Mouse (Mus musculus): ENCODE data around the gene 4933427D14Rik. TPM values are rescaled to one million over a fixed set of nuclear protein-coding genes. Genes with fewer than 3 reads are reported as not detected.

Gene 4933427D14Rik
- polyA plus RNA-seq (2015; fragmentation: Nextera tagmentation; extraction: Ambion mirVana) = 7.5 and 9.2 TPM in 2 replicates

- peaks cover 15% of the 10 kb centered on the region for H3K4me1 ChIP-seq (ENCODE audit: control insufficient read depth, insufficient read depth, low read length)
- no peaks in the 10 kb centered on the region for H3K9me3 ChIP-seq (replicated peaks; ENCODE audit: control insufficient read depth, low read length)
- peak; percentile 97 for ATAC-seq (replicated peaks; ENCODE audit: extremely low read depth, insufficient read depth, low FRiP score)
- peak within 1 kb of the TSS; percentile 96 for H3K4me3 ChIP-seq (ENCODE audit: low read length)
- no peaks in the 10 kb centered on the region for H3K27me3 ChIP-seq (ENCODE audit: control insufficient read depth, insufficient read depth, low read length)
- H3K36me3 ChIP-seq (ENCODE audit: control insufficient read depth, insufficient read depth) = peaks cover 16% of the 10 kb centered on the region
- peak within 1 kb of the TSS; percentile 84 for H3K4me2 ChIP-seq (ENCODE audit: low read depth, low read length)
- H3K27ac ChIP-seq (ENCODE audit: low read length) = peak within 1 kb of the TSS; percentile 69
- WGBS = under 1% methylated on average over 42 of the region's 42 CpGs
- H3K9ac ChIP-seq (ENCODE audit: low read length) = peak within 1 kb of the TSS; percentile 93
Observed at GRCm38 (mm10) chr11:72207204-72207833, at the start of gene 4933427D14Rik, which contains the start of gene Txndc17. TSS of gene 4933427D14Rik (minus strand) at chr11:72207459. TSS of gene Txndc17 (plus strand) at chr11:72207547.

- Histone ChIP-seq H3K27ac (ENCODE audit: low read length) (no peak overlapping the region), H3K36me3 (ENCODE audit: control insufficient read depth, insufficient read depth) (no peaks in the 10 kb centered on the region), H3K27me3 (ENCODE audit: control insufficient read depth, insufficient read depth, low read length) (no peaks in the 10 kb centered on the region), H3K9ac (ENCODE audit: low read length) (no peak overlapping the region), H3K9me3 (replicated peaks; ENCODE audit: control insufficient read depth, low read length) (no peaks in the 10 kb centered on the region), H3K4me3 (ENCODE audit: low read length) (no peak overlapping the region), H3K4me2 (ENCODE audit: low read depth, low read length) (no peak overlapping the region), H3K4me1 (ENCODE audit: control insufficient read depth, insufficient read depth, low read length) (no peaks in the 10 kb centered on the region)
- ATAC-seq (replicated peaks; ENCODE audit: extremely low read depth, insufficient read depth, low FRiP score) = no peak
- 65% methylated on average over 2 of the region's 2 CpGs for WGBS
Observed at GRCm38 (mm10) chr11:72256441-72256840, 49.2 kb upstream of the 4933427D14Rik start.

- ATAC-seq (replicated peaks; ENCODE audit: extremely low read depth, insufficient read depth, low FRiP score) = no peak
- Histone ChIP-seq H3K27ac (ENCODE audit: low read length) (no peak overlapping the region), H3K4me3 (ENCODE audit: low read length) (no peak overlapping the region), H3K27me3 (ENCODE audit: control insufficient read depth, insufficient read depth, low read length) (no peaks in the 10 kb centered on the region), H3K36me3 (ENCODE audit: control insufficient read depth, insufficient read depth) (no peaks in the 10 kb centered on the region), H3K9me3 (replicated peaks; ENCODE audit: control insufficient read depth, low read length) (no peaks in the 10 kb centered on the region), H3K4me2 (ENCODE audit: low read depth, low read length) (no peak overlapping the region), H3K9ac (ENCODE audit: low read length) (no peak overlapping the region), H3K4me1 (ENCODE audit: control insufficient read depth, insufficient read depth, low read length) (no peaks in the 10 kb centered on the region)
- 91% methylated on average over 4 of the region's 4 CpGs for WGBS
Observed at GRCm38 (mm10) chr11:72255629-72256028, 48.4 kb upstream of the 4933427D14Rik start.

DNA sequence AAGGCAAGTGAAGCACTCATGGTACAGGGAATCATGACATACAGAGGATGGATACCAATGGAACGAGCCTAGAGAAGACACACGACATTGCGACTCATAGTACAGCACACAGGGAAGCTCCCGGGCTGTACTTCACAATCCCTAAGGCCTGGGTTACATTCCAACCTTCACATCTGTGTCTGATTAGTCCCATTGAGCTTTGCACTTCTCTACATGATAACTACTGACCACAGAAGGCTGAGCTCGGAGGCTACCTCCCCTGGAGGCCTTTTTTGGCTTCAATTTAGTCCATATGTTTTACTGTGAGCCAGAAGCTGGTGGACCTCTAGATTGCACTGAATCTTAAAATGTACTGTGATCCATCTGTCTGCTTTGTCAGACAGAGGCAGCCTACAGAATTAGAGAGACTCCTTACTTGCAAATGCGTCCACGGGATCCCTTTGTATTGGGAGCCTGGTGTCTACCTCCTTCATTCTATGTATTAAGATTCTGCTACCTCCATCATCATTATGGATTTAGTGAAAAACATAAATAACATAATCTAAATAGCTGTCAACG lies 38.0 kb upstream of the 4933427D14Rik start:
- 70% methylated on average over 8 of the region's 8 CpGs for WGBS
- Histone ChIP-seq H3K27me3 (ENCODE audit: control insufficient read depth, insufficient read depth, low read length) (peaks cover 2% of the 10 kb centered on the region; the same call in 1 of the 2 replicates), H3K9ac (ENCODE audit: low read length) (no peak overlapping the region), H3K9me3 (replicated peaks; ENCODE audit: control insufficient read depth, low read length) (no peaks in the 10 kb centered on the region), H3K4me1 (ENCODE audit: control insufficient read depth, insufficient read depth, low read length) (no peaks in the 10 kb centered on the region), H3K36me3 (ENCODE audit: control insufficient read depth, insufficient read depth) (no peaks in the 10 kb centered on the region), H3K4me2 (ENCODE audit: low read depth, low read length) (no peak overlapping the region), H3K4me3 (ENCODE audit: low read length) (no peak overlapping the region), H3K27ac (ENCODE audit: low read length) (no peak overlapping the region)
- ATAC-seq (replicated peaks; ENCODE audit: extremely low read depth, insufficient read depth, low FRiP score) = no peak

DNA sequence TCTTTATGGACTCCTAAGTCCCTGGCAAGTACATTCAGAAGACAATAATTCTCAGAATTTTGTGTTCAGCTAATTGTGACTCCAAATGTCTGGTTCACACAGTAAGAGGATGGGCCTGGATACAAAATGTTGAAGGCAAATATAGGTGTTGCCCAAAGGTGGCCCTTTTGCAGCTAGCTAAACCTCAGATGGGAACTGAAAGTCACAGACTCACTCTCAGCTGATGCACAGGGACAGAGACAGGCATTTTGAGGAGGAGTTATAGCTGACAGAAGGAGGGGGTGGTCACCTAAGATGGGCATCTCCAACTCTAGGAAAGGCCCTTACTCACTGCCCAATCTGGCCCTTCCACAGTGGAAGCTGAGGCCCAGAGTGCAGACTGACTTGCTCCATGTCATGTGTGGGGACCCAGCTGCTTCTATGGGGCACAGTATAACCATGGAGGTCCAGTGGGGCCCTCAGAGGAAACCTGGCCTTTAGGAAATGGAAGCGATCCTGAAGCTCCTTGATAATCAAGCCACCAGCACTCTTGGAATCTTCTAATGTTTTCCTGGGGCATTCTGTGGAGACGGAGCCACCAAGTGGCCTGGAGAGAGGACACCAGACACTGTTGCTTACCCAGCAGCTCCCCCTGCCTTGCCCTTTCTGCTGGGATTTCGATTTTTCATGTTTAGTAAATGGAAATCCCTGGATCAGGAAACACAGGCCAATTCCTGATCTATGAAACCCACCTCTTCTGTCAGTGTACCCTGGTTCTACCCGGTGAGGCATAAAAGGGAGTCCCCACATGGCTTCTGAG lies 33.0 kb upstream of the 4933427D14Rik start:
- 65% methylated on average over 4 of the region's 4 CpGs for WGBS
- Histone ChIP-seq H3K4me1 (ENCODE audit: control insufficient read depth, insufficient read depth, low read length) (no peaks in the 10 kb centered on the region), H3K4me2 (ENCODE audit: low read depth, low read length) (no peak overlapping the region), H3K9ac (ENCODE audit: low read length) (no peak overlapping the region), H3K27me3 (ENCODE audit: control insufficient read depth, insufficient read depth, low read length) (no peaks in the 10 kb centered on the region; the same call in 1 of the 2 replicates), H3K36me3 (ENCODE audit: control insufficient read depth, insufficient read depth) (no peaks in the 10 kb centered on the region), H3K27ac (ENCODE audit: low read length) (no peak overlapping the region), H3K9me3 (replicated peaks; ENCODE audit: control insufficient read depth, low read length) (no peaks in the 10 kb centered on the region), H3K4me3 (ENCODE audit: low read length) (no peak overlapping the region)
- no peak for ATAC-seq (replicated peaks; ENCODE audit: extremely low read depth, insufficient read depth, low FRiP score)

GRCm38 (mm10) chr11:72234013-72234412 lies 26.8 kb upstream of the 4933427D14Rik start:
- no peaks in the 10 kb centered on the region for H3K4me1 ChIP-seq (ENCODE audit: control insufficient read depth, insufficient read depth, low read length)
- H3K4me3 ChIP-seq (ENCODE audit: low read length) = no peak overlapping the region
- no peak for ATAC-seq (replicated peaks; ENCODE audit: extremely low read depth, insufficient read depth, low FRiP score)
- H3K9me3 ChIP-seq (replicated peaks; ENCODE audit: control insufficient read depth, low read length) = no peaks in the 10 kb centered on the region
- no peak overlapping the region for H3K27ac ChIP-seq (ENCODE audit: low read length)
- H3K27me3 ChIP-seq (ENCODE audit: control insufficient read depth, insufficient read depth, low read length) = no peaks in the 10 kb centered on the region; the same call in 1 of the 2 replicates
- no peaks in the 10 kb centered on the region for H3K36me3 ChIP-seq (ENCODE audit: control insufficient read depth, insufficient read depth)
- H3K9ac ChIP-seq (ENCODE audit: low read length) = no peak overlapping the region
- 56% methylated on average over 5 of the region's 5 CpGs for WGBS
- no peak overlapping the region for H3K4me2 ChIP-seq (ENCODE audit: low read depth, low read length)

DNA sequence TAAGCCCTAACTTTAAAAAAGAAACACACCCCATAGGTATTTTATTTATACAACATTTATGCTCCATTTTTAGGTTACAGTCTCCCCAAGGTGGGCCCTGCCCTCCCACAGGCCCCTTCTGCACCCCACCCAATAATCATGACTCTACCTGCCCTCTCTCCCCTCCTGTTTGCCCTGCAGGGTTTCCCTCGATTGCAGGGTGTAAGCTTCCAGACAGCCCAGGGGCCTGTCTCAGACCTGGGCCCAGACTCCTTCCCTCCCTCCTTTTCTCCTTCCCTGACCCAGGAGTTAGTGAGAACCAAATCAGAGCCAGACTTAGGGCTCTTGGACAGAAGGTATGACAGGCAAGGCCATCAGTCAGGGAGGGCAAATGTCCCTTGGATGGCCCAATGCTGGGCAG lies 25.7 kb upstream of the 4933427D14Rik start:
- ATAC-seq (replicated peaks; ENCODE audit: extremely low read depth, insufficient read depth, low FRiP score) = no peak
- H3K36me3 ChIP-seq (ENCODE audit: control insufficient read depth, insufficient read depth) = no peaks in the 10 kb centered on the region
- no peaks in the 10 kb centered on the region; the same call in 1 of the 2 replicates for H3K27me3 ChIP-seq (ENCODE audit: control insufficient read depth, insufficient read depth, low read length)
- H3K9ac ChIP-seq (ENCODE audit: low read length) = no peak overlapping the region
- no peaks in the 10 kb centered on the region for H3K4me1 ChIP-seq (ENCODE audit: control insufficient read depth, insufficient read depth, low read length)
- no peak overlapping the region for H3K4me3 ChIP-seq (ENCODE audit: low read length)
- H3K4me2 ChIP-seq (ENCODE audit: low read depth, low read length) = no peak overlapping the region
- 53% methylated on average over 1 of the region's 1 CpGs for WGBS
- H3K9me3 ChIP-seq (replicated peaks; ENCODE audit: control insufficient read depth, low read length) = no peaks in the 10 kb centered on the region
- H3K27ac ChIP-seq (ENCODE audit: low read length) = no peak overlapping the region

- no peaks in the 10 kb centered on the region for H3K9me3 ChIP-seq (replicated peaks; ENCODE audit: control insufficient read depth, low read length)
- no peak for ATAC-seq (replicated peaks; ENCODE audit: extremely low read depth, insufficient read depth, low FRiP score)
- no peak overlapping the region for H3K9ac ChIP-seq (ENCODE audit: low read length)
- no peaks in the 10 kb centered on the region for H3K4me1 ChIP-seq (ENCODE audit: control insufficient read depth, insufficient read depth, low read length)
- H3K4me3 ChIP-seq (ENCODE audit: low read length) = no peak overlapping the region
- no peak overlapping the region for H3K4me2 ChIP-seq (ENCODE audit: low read depth, low read length)
- H3K27ac ChIP-seq (ENCODE audit: low read length) = no peak overlapping the region
- no peaks in the 10 kb centered on the region; the same call in 1 of the 2 replicates for H3K27me3 ChIP-seq (ENCODE audit: control insufficient read depth, insufficient read depth, low read length)
- H3K36me3 ChIP-seq (ENCODE audit: control insufficient read depth, insufficient read depth) = no peaks in the 10 kb centered on the region
- WGBS = 75% methylated on average over 7 of the region's 7 CpGs
Observed at GRCm38 (mm10) chr11:72232068-72232467, 24.8 kb upstream of the 4933427D14Rik start.

- no peak overlapping the region for H3K4me2 ChIP-seq (ENCODE audit: low read depth, low read length)
- H3K36me3 ChIP-seq (ENCODE audit: control insufficient read depth, insufficient read depth) = no peaks in the 10 kb centered on the region
- H3K4me3 ChIP-seq (ENCODE audit: low read length) = no peak overlapping the region
- WGBS = 90% methylated on average over 4 of the region's 4 CpGs
- H3K4me1 ChIP-seq (ENCODE audit: control insufficient read depth, insufficient read depth, low read length) = no peaks in the 10 kb centered on the region
- no peak overlapping the region for H3K27ac ChIP-seq (ENCODE audit: low read length)
- no peaks in the 10 kb centered on the region; the same call in 1 of the 2 replicates for H3K27me3 ChIP-seq (ENCODE audit: control insufficient read depth, insufficient read depth, low read length)
- H3K9me3 ChIP-seq (replicated peaks; ENCODE audit: control insufficient read depth, low read length) = no peaks in the 10 kb centered on the region
- ATAC-seq (replicated peaks; ENCODE audit: extremely low read depth, insufficient read depth, low FRiP score) = no peak
- no peak overlapping the region for H3K9ac ChIP-seq (ENCODE audit: low read length)
Observed at GRCm38 (mm10) chr11:72228513-72228912, 21.3 kb upstream of the 4933427D14Rik start.

Data from heart, embryonic 16.5 days (tissue).